Comparison of ENCODE assay signal across 25 mouse cellular contexts in the genomic region with DNA sequence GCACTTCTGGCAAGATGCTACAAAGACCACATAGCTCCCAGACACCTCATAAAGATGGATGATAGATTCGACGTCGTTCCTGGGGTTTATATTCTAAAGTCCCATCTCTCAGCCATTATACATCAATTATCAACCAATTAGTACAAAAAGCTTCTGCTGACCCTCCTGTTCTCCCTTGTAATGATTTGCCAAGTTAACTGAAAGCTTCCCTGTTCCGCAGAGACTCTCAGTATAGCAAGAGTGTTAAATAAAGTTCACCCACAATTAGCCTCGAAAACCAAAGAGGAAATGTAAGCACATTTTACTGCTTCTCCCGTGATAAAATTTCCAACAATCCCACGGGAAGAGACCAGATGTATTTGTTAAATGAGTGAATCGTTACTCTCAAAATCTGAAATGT.
DNase-seq lines count a peak whose midpoint lies in the region; ATAC-seq and TF ChIP-seq lines count a peak whose summit lies in the region.
"Had no signal": no experiment of that assay in that cellular context is flagged by ENCODE, and none has a peak within 500 bp of the region (broad histone marks: within the 10 kb centered on the region; RNA-seq: fewer than 3 reads in every experiment).

No protein-coding gene starts in this region.

- TF ChIP-seq CTCF in kidney, postnatal 0 days (IDR thresholded peaks at IDR 0.05; ENCODE audit: low read depth) = no peak

- H3K36me3 ChIP-seq in kidney, postnatal 0 days (ENCODE audit: insufficient read depth, low read length) = no peaks in the 10 kb centered on the region
- H3K36me3 ChIP-seq: forebrain, embryonic 10.5 days; heart, embryonic 12.5 days; heart, embryonic 15.5 days; hindbrain, embryonic 12.5 days had no signal

- ATAC-seq in kidney, postnatal 0 days (replicated peaks; ENCODE audit: low FRiP score, low read depth) = no peak
- ATAC-seq: forebrain, embryonic 13.5 days; forebrain, embryonic 16.5 days; hindbrain, embryonic 16.5 days; Patski had no signal

- H3K9me3 ChIP-seq in kidney, postnatal 0 days (replicated peaks; ENCODE audit: low read length) = no peaks in the 10 kb centered on the region
- H3K9me3 ChIP-seq: forebrain, embryonic 13.5 days; heart, embryonic 12.5 days; heart, embryonic 15.5 days; hindbrain, embryonic 12.5 days had no signal

- 17% methylated on average over 8 of the region's 8 CpGs for WGBS in kidney, postnatal 0 days

- H3K4me2 ChIP-seq in kidney, postnatal 0 days (ENCODE audit: low read length) = peak overlapping the region; percentile 32; the same call in 1 of the 2 replicates
- H3K4me2 ChIP-seq: forebrain, embryonic 13.5 days; heart, embryonic 12.5 days; heart, embryonic 15.5 days; hindbrain, embryonic 12.5 days had no signal

- peak overlapping the region; percentile 42; the same call in 1 of the 2 replicates for H3K27ac ChIP-seq in kidney, postnatal 0 days
- H3K27ac ChIP-seq: forebrain, embryonic 10.5 days; forebrain, embryonic 13.5 days; gastrocnemius, adult 2 months; heart, embryonic 15.5 days; hindbrain, embryonic 12.5 days had no signal

- H3K9ac ChIP-seq in kidney, postnatal 0 days (ENCODE audit: low read depth, low read length) = 0 out of 2 replicates have a peak overlapping the region, but pooled peaks have one; percentile 8
- H3K9ac ChIP-seq: forebrain, embryonic 13.5 days; heart, embryonic 12.5 days; heart, embryonic 15.5 days; hindbrain, embryonic 12.5 days had no signal

- H3K27me3 ChIP-seq in kidney, postnatal 0 days (ENCODE audit: insufficient read depth, low read length) = no peaks in the 10 kb centered on the region
- H3K27me3 ChIP-seq: forebrain, embryonic 13.5 days; heart, embryonic 12.5 days; heart, embryonic 15.5 days; hindbrain, embryonic 12.5 days; Patski had no signal

- no peak overlapping the region for H3K4me3 ChIP-seq in kidney, postnatal 0 days (replicated peaks; ENCODE audit: low read depth, low read length)
- H3K4me3 ChIP-seq: forebrain, embryonic 10.5 days; forebrain, embryonic 13.5 days; gastrocnemius, adult 2 months; heart, embryonic 12.5 days; heart, embryonic 15.5 days; hindbrain, embryonic 12.5 days had no signal

- intact Hi-C loops in heart, postnatal 10 days (cut with DNase I) = loop anchor here (5.0 kb wide), 1 partner anchor 177 kb away; no protein-coding TSS in a partner anchor

- H3K4me1 ChIP-seq in kidney, postnatal 0 days (replicated peaks; ENCODE audit: insufficient read depth, low read length) = 0 out of 2 replicates have a peak, but pooled peaks cover 4% of the 10 kb centered on the region
- H3K4me1 ChIP-seq: forebrain, embryonic 10.5 days; forebrain, embryonic 13.5 days; heart, embryonic 15.5 days; hindbrain, embryonic 12.5 days had no signal

- DNase-seq in heart, adult 11 months = peak; percentile 33
- DNase-seq in heart, postnatal 10 days = no peak
- DNase-seq in kidney, adult 9 months = peak; percentile 76
- no peak for DNase-seq in kidney, adult 11 months
- peak; percentile 46 for DNase-seq in kidney, postnatal 0 days (ENCODE audit: low spot score)
- DNase-seq in kidney, postnatal 25 days = no peak
- DNase-seq in NIH3T3 (ENCODE audit: low read depth) = peak; percentile 17
- DNase-seq: adrenal gland, postnatal 10 days; adrenal gland, postnatal 36 days; cerebellum, adult 18-20 months; cerebellum, adult 9-10 months; cerebellum, postnatal 14 days; gastrocnemius, adult 2 months; gastrocnemius, postnatal 14 days; heart, adult 18-20 months; heart, postnatal 14 days; heart, postnatal 4 days had no signal

Comparison
In these comparisons a context has a peak if more than half of its experiments do, and no peak if none do; other contexts are left out.
1. DNase-seq: peak in heart, adult 11 months (single experiment), kidney, adult 9 months (single experiment), kidney, postnatal 0 days (single experiment) and NIH3T3 (single experiment); none in heart, postnatal 10 days (0 of 2), kidney, adult 11 months (single experiment) and kidney, postnatal 25 days (0 of 2).